Mouse (Mus musculus): ENCODE data around the gene Gch1.

Gene Gch1

GRCm38 (mm10) chr14:47206601-47207000, 17.4 kb upstream of the Gch1 start:
- DNase-seq (ENCODE audit: low read depth, low spot score), result no peak

- DNase-seq (ENCODE audit: low read depth, low spot score), result no peak
Measured at GRCm38 (mm10) chr14:47205270-47205972, 16.2 kb upstream of the Gch1 start.

GRCm38 (mm10) chr14:47197340-47197739, 8.1 kb upstream of the Gch1 start:
- DNase-seq (ENCODE audit: low read depth, low spot score), result peak; percentile 43

GRCm38 (mm10) chr14:47196711-47197110, 7.5 kb upstream of the Gch1 start:
- no peak for DNase-seq (ENCODE audit: low read depth, low spot score)

- DNase-seq (ENCODE audit: low read depth, low spot score), result no peak
Measured at GRCm38 (mm10) chr14:47194096-47194495, 4.9 kb upstream of the Gch1 start.

- no peak for DNase-seq (ENCODE audit: low read depth, low spot score)
Measured at GRCm38 (mm10) chr14:47193506-47193905, 4.3 kb upstream of the Gch1 start.

GRCm38 (mm10) chr14:47191861-47192260, 2.6 kb upstream of the Gch1 start:
- DNase-seq (ENCODE audit: low read depth, low spot score), result no peak

- no peak for DNase-seq (ENCODE audit: low read depth, low spot score)
Measured at GRCm38 (mm10) chr14:47190626-47191025, 1.4 kb upstream of the Gch1 start.

- DNase-seq (ENCODE audit: low read depth, low spot score), result no peak
Measured at GRCm38 (mm10) chr14:47189635-47189955, 382 bp upstream of the Gch1 start.

- DNase-seq (ENCODE audit: low read depth, low spot score), result no peak
Measured at GRCm38 (mm10) chr14:47188475-47188847, 752 bp downstream of the Gch1 start.

- DNase-seq (ENCODE audit: low read depth, low spot score), result no peak
Measured at GRCm38 (mm10) chr14:47187666-47188360, 1.4 kb downstream of the Gch1 start.

GRCm38 (mm10) chr14:47187261-47187660, 2.0 kb downstream of the Gch1 start:
- no peak for DNase-seq (ENCODE audit: low read depth, low spot score)

GRCm38 (mm10) chr14:47186561-47186960, 2.7 kb downstream of the Gch1 start:
- no peak for DNase-seq (ENCODE audit: low read depth, low spot score)

- no peak for DNase-seq (ENCODE audit: low read depth, low spot score)
Measured at GRCm38 (mm10) chr14:47181497-47182290, 7.5 kb downstream of the Gch1 start.

GRCm38 (mm10) chr14:47178851-47179250, 10.4 kb downstream of the Gch1 start:
- no peak for DNase-seq (ENCODE audit: low read depth, low spot score)

GRCm38 (mm10) chr14:47177846-47178414, 11.3 kb downstream of the Gch1 start:
- no peak for DNase-seq (ENCODE audit: low read depth, low spot score)

GRCm38 (mm10) chr14:47176226-47176625, 13.0 kb downstream of the Gch1 start:
- no peak for DNase-seq (ENCODE audit: low read depth, low spot score)

- DNase-seq (ENCODE audit: low read depth, low spot score), result no peak
Measured at GRCm38 (mm10) chr14:47175136-47175535, 14.1 kb downstream of the Gch1 start.

GRCm38 (mm10) chr14:47172073-47172472, 17.1 kb downstream of the Gch1 start:
- DNase-seq (ENCODE audit: low read depth, low spot score), result no peak

GRCm38 (mm10) chr14:47170499-47171109, 18.6 kb downstream of the Gch1 start:
- DNase-seq (ENCODE audit: low read depth, low spot score), result no peak

GRCm38 (mm10) chr14:47169677-47170410, 19.4 kb downstream of the Gch1 start:
- no peak for DNase-seq (ENCODE audit: low read depth, low spot score)
